ENCODE assay signal across 8 mouse cellular contexts in the genomic region with DNA sequence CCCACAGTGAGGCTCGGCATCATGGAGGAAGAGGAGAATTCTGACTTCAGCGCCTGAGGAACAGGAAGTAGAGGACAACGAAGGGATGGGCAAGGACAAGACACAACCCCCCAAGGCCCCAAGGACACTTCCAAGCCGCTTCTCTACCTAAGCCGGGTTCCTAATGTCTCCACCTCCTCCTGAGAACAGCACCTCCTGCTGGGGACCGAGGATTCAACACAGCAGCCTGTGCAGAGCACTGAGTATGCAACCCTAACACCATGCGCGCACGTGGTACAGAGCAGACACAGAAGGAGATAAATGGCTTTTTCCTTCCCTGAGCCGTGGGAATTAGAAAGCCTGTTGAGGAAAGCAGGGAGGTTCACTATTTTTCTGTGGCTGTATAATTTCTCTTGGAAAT.
DNase-seq lines count a peak whose midpoint lies in the region; ATAC-seq and TF ChIP-seq lines count a peak whose summit lies in the region.

No protein-coding gene starts in this region.

- no peak overlapping the region for H3K27ac ChIP-seq in kidney, embryonic 14.5 days (ENCODE audit: low read depth, low read length)

- 61% methylated on average over 10 of the region's 10 CpGs for WGBS in kidney, embryonic 14.5 days

- no peak for TF ChIP-seq POLR2A in brain, embryonic 14.5 days (IDR thresholded peaks at IDR 0.05; ENCODE audit: borderline replicate concordance, extremely low read depth, insufficient read depth, insufficient read length, poor library complexity, severe bottlenecking)

- TF ChIP-seq CTCF in brain, embryonic 14.5 days (IDR thresholded peaks at IDR 0.05; ENCODE audit: borderline replicate concordance, extremely low read depth, insufficient read depth, insufficient read length), result peak; percentile 24; the same call in 1 of the 2 replicates

- H3K27me3 ChIP-seq in kidney, embryonic 14.5 days (ENCODE audit: control insufficient read depth, insufficient read depth, low read length), result no peaks in the 10 kb centered on the region

- DNase-seq in kidney, adult 8-10 months, result no peak
- DNase-seq in CD8-positive naive resting alpha-beta T cell, adult 2 months (ENCODE audit: low read depth in 2 of 2, low spot score in 2 of 2), result peak; percentile 39 to 52
- DNase-seq in brain, embryonic 14.5 days (ENCODE audit: low read depth), result no peak
- peak; percentile 59 for DNase-seq in naive thymus-derived CD4-positive, alpha-beta T cell, adult 2 months (ENCODE audit: low read depth)
- DNase-seq in yolk sac, embryonic 10.5 days (ENCODE audit: low spot score), result no peak
- no peak for DNase-seq in MN1 (ENCODE audit: low spot score)

- H3K9ac ChIP-seq in kidney, embryonic 14.5 days (ENCODE audit: low read depth, low read length), result no peak overlapping the region

- no peak overlapping the region for H3K4me3 ChIP-seq in kidney, embryonic 14.5 days (ENCODE audit: low read length)

- no peaks in the 10 kb centered on the region for H3K9me3 ChIP-seq in kidney, embryonic 14.5 days (ENCODE audit: control insufficient read depth, low read length)

- ATAC-seq in kidney, embryonic 14.5 days (ENCODE audit: low FRiP score, low TSS enrichment), result peak; percentile 87
- ATAC-seq in erythroid progenitor cell, adult 5-6 weeks (replicated peaks; ENCODE audit: low FRiP score, poor library complexity, severe bottlenecking), result no peak

- 0 out of 2 replicates have a peak, but pooled peaks cover 3% of the 10 kb centered on the region for H3K4me1 ChIP-seq in kidney, embryonic 14.5 days (ENCODE audit: control insufficient read depth, insufficient read depth, low read length)

- no peaks in the 10 kb centered on the region for H3K36me3 ChIP-seq in kidney, embryonic 14.5 days (ENCODE audit: control insufficient read depth, insufficient read depth, low read length)

- H3K4me2 ChIP-seq in kidney, embryonic 14.5 days (replicated peaks; ENCODE audit: low read depth, low read length), result no peak overlapping the region

Comparison
In these comparisons a context has a peak if more than half of its experiments do, and no peak if none do; other contexts are left out.
1. DNase-seq: peak in CD8-positive naive resting alpha-beta T cell, adult 2 months (2 of 2) and naive thymus-derived CD4-positive, alpha-beta T cell, adult 2 months (single experiment); none in kidney, adult 8-10 months (0 of 2), brain, embryonic 14.5 days (single experiment), yolk sac, embryonic 10.5 days (single experiment) and MN1 (single experiment).